Mouse (Mus musculus): ENCODE measurements at regions not wholly inside any gene's neighbourhood (a gene's known extent, or its start where the extent isn't known, plus 50 kb on each side); places are given as distances from the start of the nearest gene placed in this dataset.
A peak's percentile ranks its signal among the peaks of the same experiment; 100 is the strongest.

DNA sequence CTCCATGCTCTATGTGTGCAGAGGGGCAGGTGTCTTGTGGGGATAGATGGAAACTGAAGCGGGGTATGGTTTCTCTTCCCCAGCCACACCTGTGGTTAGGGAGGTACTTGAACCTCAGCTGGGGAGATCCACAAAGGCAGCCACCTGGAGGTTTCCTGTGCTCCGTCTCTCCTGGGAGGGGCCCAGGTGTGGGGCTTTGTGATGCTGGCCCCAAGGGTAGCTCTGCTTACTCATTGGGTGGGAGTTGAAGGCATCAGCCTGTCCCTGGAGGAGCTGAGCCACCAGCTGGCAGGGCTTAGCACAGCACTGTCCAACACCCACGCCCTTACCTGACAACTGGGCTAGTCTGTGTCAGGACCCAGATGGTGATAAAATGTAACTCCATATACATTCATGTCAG, 81.4 kb downstream of the Lhx2 start:
- DNase-seq (ENCODE audit: low read depth, low spot score): no peak

GRCm38 (mm10) chr2:38422406-38422805, 83.3 kb downstream of the Lhx2 start:
- no peak for DNase-seq (ENCODE audit: low read depth, low spot score)

GRCm38 (mm10) chr2:38423886-38424277, 84.8 kb downstream of the Lhx2 start:
- DNase-seq (ENCODE audit: low read depth, low spot score): no peak

- no peak for DNase-seq (ENCODE audit: low read depth, low spot score)
These were observed 85.3 kb downstream of the Lhx2 start for GRCm38 (mm10) chr2:38424278-38424931.

GRCm38 (mm10) chr2:38424976-38425375, 85.9 kb downstream of the Lhx2 start:
- DNase-seq (ENCODE audit: low read depth, low spot score): no peak

GRCm38 (mm10) chr2:38429752-38430378, 81.6 kb upstream of the Nek6 start:
- DNase-seq (ENCODE audit: low read depth, low spot score): no peak

GRCm38 (mm10) chr2:38431546-38431945, 79.9 kb upstream of the Nek6 start:
- no peak for DNase-seq (ENCODE audit: low read depth, low spot score)

DNA sequence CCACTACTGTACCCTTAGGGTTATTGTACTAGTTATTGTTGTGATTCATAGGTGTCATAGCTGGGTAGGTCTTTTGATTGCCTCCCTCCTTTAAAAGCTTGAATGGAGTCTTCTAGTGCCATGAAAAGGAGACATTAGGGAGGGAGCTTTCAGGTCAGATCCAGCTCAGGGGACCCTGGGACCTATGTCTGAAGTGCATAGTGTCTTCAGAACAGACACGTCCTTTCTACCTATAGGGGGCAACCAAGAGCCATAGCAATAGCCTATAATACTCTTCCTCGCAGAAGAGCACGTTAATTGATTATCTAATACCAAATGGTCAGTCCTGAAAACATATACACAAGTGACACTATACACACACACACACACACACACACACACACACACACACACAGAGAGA, 77.7 kb upstream of the Nek6 start:
- no peak for DNase-seq (ENCODE audit: low read depth, low spot score)

- DNase-seq (ENCODE audit: low read depth, low spot score): no peak
These were observed 74.7 kb upstream of the Nek6 start for GRCm38 (mm10) chr2:38436701-38437100.

DNA sequence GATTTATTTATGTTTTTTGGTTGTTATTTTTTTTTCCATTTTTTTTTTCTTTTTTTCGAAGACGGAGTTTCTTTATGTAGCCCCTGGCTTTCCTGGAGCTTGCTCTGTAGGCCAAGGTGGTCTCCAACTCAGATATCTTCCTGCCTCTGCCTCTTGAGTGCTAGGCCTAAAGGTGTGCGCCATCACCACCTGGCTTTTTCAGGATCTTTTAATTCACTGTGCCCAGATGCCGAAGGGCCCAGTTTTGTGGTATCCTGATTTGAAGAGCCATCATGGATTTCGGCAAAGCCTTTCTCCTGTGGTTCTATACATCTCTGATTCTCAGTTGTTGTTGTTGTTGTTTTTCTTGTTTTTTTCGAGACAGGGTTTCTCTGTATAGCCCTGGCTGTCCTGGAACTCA, 72.3 kb upstream of the Nek6 start:
- no peak for DNase-seq (ENCODE audit: low read depth, low spot score)

GRCm38 (mm10) chr2:38439973-38440372, 71.5 kb upstream of the Nek6 start:
- DNase-seq (ENCODE audit: low read depth, low spot score): no peak

GRCm38 (mm10) chr2:38449092-38449491, 62.4 kb upstream of the Nek6 start:
- no peak for DNase-seq (ENCODE audit: low read depth, low spot score)

DNA sequence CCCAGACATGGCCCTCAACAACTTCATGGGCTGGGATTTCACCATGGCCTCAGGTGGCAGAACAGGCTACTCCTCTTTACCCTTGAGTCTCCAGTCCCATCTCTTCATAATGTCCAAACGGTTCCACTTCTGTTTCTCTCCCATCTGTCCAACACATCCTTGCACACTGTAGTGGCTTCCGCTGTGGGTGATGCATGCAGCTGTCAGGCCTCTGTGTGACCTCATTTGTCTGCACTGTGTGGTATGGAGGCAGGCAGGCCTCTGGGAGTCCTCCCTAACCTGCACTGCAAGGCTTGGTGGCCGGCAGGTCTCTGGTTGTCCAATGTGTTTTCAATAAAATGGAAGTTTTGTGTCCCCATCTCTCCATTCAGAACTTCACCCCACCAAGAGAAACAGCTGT, 54.9 kb upstream of the Nek6 start:
- no peak for DNase-seq (ENCODE audit: low read depth, low spot score)

DNA sequence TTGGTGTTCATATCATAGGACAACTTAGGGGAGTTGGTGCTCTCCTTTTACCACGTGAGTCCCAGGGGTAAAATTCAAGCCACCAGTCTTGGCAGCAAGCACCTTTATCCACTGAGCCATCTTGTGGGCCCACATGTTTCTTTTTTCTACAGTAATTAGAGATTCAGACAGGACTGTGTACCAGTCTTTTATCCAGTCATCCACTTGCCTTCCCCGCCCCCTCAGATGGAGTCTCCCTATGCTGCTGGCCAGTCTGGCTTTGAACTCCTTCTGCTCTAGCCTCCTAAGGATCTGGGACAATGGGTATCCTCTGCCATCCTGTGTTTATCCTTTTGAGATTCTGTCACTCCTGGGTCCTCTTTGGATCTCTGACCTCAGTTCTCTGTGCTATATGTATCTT, 51.1 kb upstream of the Nek6 start:
- DNase-seq (ENCODE audit: low read depth, low spot score): no peak

- DNase-seq (ENCODE audit: low read depth, low spot score): peak; percentile 41
These were observed 50.5 kb upstream of the Nek6 start for GRCm38 (mm10) chr2:38460825-38461540.
